Mouse (Mus musculus): ENCODE results near the gene Tmem170.

DNA sequence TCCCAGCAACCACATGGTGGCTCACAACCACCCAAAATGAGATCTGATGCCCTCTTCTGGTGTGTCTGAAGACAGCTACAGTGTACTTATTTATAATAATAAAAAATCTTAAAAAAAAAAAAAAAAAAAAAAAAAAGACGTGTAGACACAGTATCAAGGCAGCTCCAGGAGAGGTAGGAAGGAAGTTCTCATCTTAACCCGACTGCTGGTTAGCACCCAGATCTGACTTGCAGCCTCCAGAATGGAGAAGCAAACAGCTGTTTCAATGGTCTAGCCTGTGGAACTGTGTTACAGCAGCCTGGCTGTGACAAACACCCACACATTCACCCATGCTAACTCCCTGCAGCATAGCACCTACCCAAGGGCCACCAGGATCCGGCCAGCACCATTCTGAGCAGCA, 6.2 kb downstream of the Tmem170 start:
- no peak for TF ChIP-seq CTCF (IDR thresholded peaks at IDR 0.05)
- TF ChIP-seq EP300 (IDR thresholded peaks at IDR 0.05) = no peak
